ENCODE assay signal across 20 mouse cellular contexts in genomic region chr4:74076727-74077126, GRCm38 (mm10).
DNase-seq lines count a peak whose midpoint lies in the region; ATAC-seq lines count a peak whose summit lies in the region.
"Had no signal": no experiment of that assay in that cellular context is flagged by ENCODE, and none has a peak within 500 bp of the region (broad histone marks: within the 10 kb centered on the region; RNA-seq: fewer than 3 reads in every experiment).

No protein-coding gene starts in this region.

- H3K4me2 ChIP-seq in hindbrain, embryonic 13.5 days: no peak overlapping the region
- no peak overlapping the region for H3K4me2 ChIP-seq in neural tube, embryonic 13.5 days
- H3K4me2 ChIP-seq: forebrain, embryonic 12.5 days; limb, embryonic 15.5 days had no signal

- no peak overlapping the region for H3K4me3 ChIP-seq in hindbrain, embryonic 13.5 days
- H3K4me3 ChIP-seq in hindbrain, embryonic 10.5 days: no peak overlapping the region
- no peak overlapping the region for H3K4me3 ChIP-seq in neural tube, embryonic 13.5 days
- H3K4me3 ChIP-seq: forebrain, embryonic 12.5 days; limb, embryonic 15.5 days; megakaryocyte, embryonic 14.5 days had no signal

- peak; percentile 68; the same call in 1 of the 2 replicates for ATAC-seq in hindbrain, embryonic 13.5 days (ENCODE audit: low FRiP score)
- 0 out of 2 replicates have a peak, but pooled peaks have one; percentile 43 for ATAC-seq in neural tube, embryonic 13.5 days (ENCODE audit: low read depth)
- ATAC-seq: activated CD4-positive, CD25-positive, alpha-beta regulatory T cell, adult 4 months; CD4-positive, CD25-positive, alpha-beta regulatory T cell, adult 4 months; Patski had no signal

- no peaks in the 10 kb centered on the region for H3K9me3 ChIP-seq in hindbrain, embryonic 13.5 days
- H3K9me3 ChIP-seq in hindbrain, embryonic 10.5 days: no peaks in the 10 kb centered on the region
- H3K9me3 ChIP-seq in neural tube, embryonic 13.5 days: no peaks in the 10 kb centered on the region
- H3K9me3 ChIP-seq: forebrain, embryonic 12.5 days; limb, embryonic 15.5 days; megakaryocyte, embryonic 14.5 days had no signal

- H3K27me3 ChIP-seq in hindbrain, embryonic 13.5 days: no peaks in the 10 kb centered on the region
- no peaks in the 10 kb centered on the region for H3K27me3 ChIP-seq in hindbrain, embryonic 10.5 days (ENCODE audit: insufficient read depth, poor library complexity, severe bottlenecking)
- no peaks in the 10 kb centered on the region for H3K27me3 ChIP-seq in neural tube, embryonic 13.5 days
- H3K27me3 ChIP-seq: forebrain, embryonic 12.5 days; limb, embryonic 15.5 days; megakaryocyte, embryonic 14.5 days; Patski had no signal

- H3K27ac ChIP-seq in hindbrain, embryonic 13.5 days: no peak overlapping the region
- no peak overlapping the region for H3K27ac ChIP-seq in hindbrain, embryonic 10.5 days
- H3K27ac ChIP-seq in neural tube, embryonic 13.5 days (replicated peaks): no peak overlapping the region
- H3K27ac ChIP-seq: forebrain, embryonic 12.5 days; kidney, postnatal 0 days; limb, embryonic 15.5 days had no signal

- no peak overlapping the region for H3K9ac ChIP-seq in hindbrain, embryonic 13.5 days
- no peak overlapping the region for H3K9ac ChIP-seq in neural tube, embryonic 13.5 days
- H3K9ac ChIP-seq: forebrain, embryonic 12.5 days; limb, embryonic 15.5 days had no signal

- DNase-seq in hindbrain, embryonic 10.5 days (ENCODE audit: low spot score): no peak
- no peak for DNase-seq in neural tube, embryonic 10.5 days (ENCODE audit: extremely low spot score, low spot score)
- DNase-seq in cerebellum, postnatal 14 days: peak; percentile 69 to 79
- DNase-seq in retina, postnatal 7 days (ENCODE audit: low read depth, low spot score): peak; percentile 4
- DNase-seq in lung, postnatal 14 days: no peak
- no peak for DNase-seq in ovary, adult 18-20 months (ENCODE audit: low spot score)
- DNase-seq: adrenal gland, postnatal 14 days; kidney, adult 11 months; layer of hippocampus, postnatal 36 days; right cerebral cortex, postnatal 25 days; thymus, adult 18-20 months had no signal

- WGBS in hindbrain, embryonic 13.5 days: 37% methylated on average over 2 of the region's 2 CpGs
- WGBS in hindbrain, embryonic 10.5 days: 51% methylated on average over 2 of the region's 2 CpGs
- WGBS in neural tube, embryonic 13.5 days: 14% methylated on average over 2 of the region's 2 CpGs

- no peaks in the 10 kb centered on the region for H3K36me3 ChIP-seq in hindbrain, embryonic 13.5 days
- H3K36me3 ChIP-seq in hindbrain, embryonic 10.5 days: no peaks in the 10 kb centered on the region
- H3K36me3 ChIP-seq in neural tube, embryonic 13.5 days: no peaks in the 10 kb centered on the region
- H3K36me3 ChIP-seq: forebrain, embryonic 12.5 days; limb, embryonic 15.5 days had no signal

- H3K4me1 ChIP-seq in hindbrain, embryonic 13.5 days (replicated peaks): no peaks in the 10 kb centered on the region
- H3K4me1 ChIP-seq in hindbrain, embryonic 10.5 days (replicated peaks): no peaks in the 10 kb centered on the region
- no peaks in the 10 kb centered on the region for H3K4me1 ChIP-seq in neural tube, embryonic 13.5 days (replicated peaks)
- H3K4me1 ChIP-seq: forebrain, embryonic 12.5 days; limb, embryonic 15.5 days; megakaryocyte, embryonic 14.5 days had no signal

Comparison
In these comparisons a context has a peak if more than half of its experiments do, and no peak if none do; other contexts are left out.
1. DNase-seq: peak in cerebellum, postnatal 14 days (2 of 2) and retina, postnatal 7 days (single experiment); none in hindbrain, embryonic 10.5 days (single experiment), neural tube, embryonic 10.5 days (single experiment), lung, postnatal 14 days (single experiment) and ovary, adult 18-20 months (single experiment).